Mouse (Mus musculus) CH12.LX (cell line): Measurements from ENCODE around the gene Gmcl1. TPM values are rescaled to one million over a fixed set of nuclear protein-coding genes. Genes with fewer than 3 reads are reported as not detected.

Experiments
- DNase-seq: peaks from one replicate; pipeline ENCODE4 v3.0.0-alpha.2; 2013; ENCODE audit errors: extremely low read depth
- H3K27ac ChIP-seq: 2 replicates; pipeline ENCODE4 v1.5.1; 2012; ENCODE audit warnings: low read depth, mild to moderate bottlenecking, control low read depth, moderate library complexity; ENCODE audit not compliant: insufficient read depth
- H3K27me3 ChIP-seq: replicated peaks from 2 replicates; pipeline ENCODE3; 2012; ENCODE audit warnings: inconsistent platforms
- H3K36me3 ChIP-seq, 2 experiments: replicated peaks in 1 of 2; 2 replicates each; pipeline versions ENCODE3 to v1.6.1; 2012; ENCODE audit warnings: inconsistent platforms in 1 of 2, low read length in 1 of 2, mild to moderate bottlenecking in 1 of 2, mixed read lengths in 1 of 2, moderate library complexity in 1 of 2; ENCODE audit not compliant: control insufficient read depth in 1 of 2, insufficient read depth in 1 of 2
- H3K4me1 ChIP-seq, 2 experiments: 2 replicates each; pipeline ENCODE4 v1.6.1; 2012; ENCODE audit warnings: inconsistent platforms in 1 of 2, moderate library complexity in 1 of 2; ENCODE audit not compliant: insufficient read depth in 2 of 2, control insufficient read depth in 1 of 2
- H3K4me2 ChIP-seq: 2 replicates; pipeline ENCODE4 v1.6.1; 2012; ENCODE audit warnings: low read depth, mild to moderate bottlenecking, control low read depth; ENCODE audit not compliant: poor library complexity, insufficient read depth, severe bottlenecking
- H3K4me3 ChIP-seq, 3 experiments: fragments of 150-350 bp in 1 of 3; sonication (generic) in 1 of 3; replicated peaks in 1 of 3; 2 replicates each; pipeline versions ENCODE3 to v1.5.1; 2011 to 2012; ENCODE audit warnings: low read depth in 2 of 3, low read length in 2 of 3, mild to moderate bottlenecking in 2 of 3, moderate library complexity in 2 of 3, control low read depth in 1 of 3, improper control_type of control experiment in 1 of 3, inconsistent platforms in 1 of 3, mixed read lengths in 1 of 3; ENCODE audit not compliant: poor library complexity in 1 of 3
- H3K79me2 ChIP-seq: replicated peaks from 2 replicates; pipeline ENCODE4 v1.6.1; 2012; ENCODE audit warnings: mild to moderate bottlenecking, moderate library complexity; ENCODE audit not compliant: control insufficient read depth, poor library complexity, insufficient read depth, severe bottlenecking; ENCODE audit errors: extremely low read depth
- H3K9ac ChIP-seq: 2 replicates; pipeline ENCODE4 v1.6.1; 2012; ENCODE audit warnings: low read depth, mild to moderate bottlenecking, control low read depth, moderate library complexity; ENCODE audit not compliant: insufficient read depth
- H3K9me3 ChIP-seq: replicated peaks from 2 replicates; pipeline ENCODE3; 2012; ENCODE audit warnings: low read length, inconsistent platforms, mixed read lengths
- BHLHE40 ChIP-seq: IDR thresholded peaks from 2 replicates; pipeline ENCODE4 v1.6.1; 2011; ENCODE audit warnings: mild to moderate bottlenecking, low read depth, low read length, improper control_type of control experiment
- CHD1 ChIP-seq: IDR thresholded peaks from 2 replicates; pipeline ENCODE4 v1.6.1; 2012; ENCODE audit warnings: low read depth, low read length, improper control_type of control experiment, inconsistent platforms
- CHD2 ChIP-seq: IDR thresholded peaks from 2 replicates; pipeline ENCODE4 v1.6.1; 2011; ENCODE audit warnings: low read length, improper control_type of control experiment
- CTCF ChIP-seq, 2 experiments: IDR thresholded peaks in 1 of 2; conservative IDR thresholded peaks in 1 of 2; 2 replicates each; pipeline ENCODE4 v1.5.1; 2011 to 2012; ENCODE audit warnings: low read depth in 2 of 2, low read length in 2 of 2, improper control_type of control experiment in 1 of 2, inconsistent platforms in 1 of 2, mild to moderate bottlenecking in 1 of 2, moderate library complexity in 1 of 2
- E2F4 ChIP-seq: IDR thresholded peaks from 2 replicates; pipeline ENCODE4 v1.6.1; 2011; ENCODE audit warnings: low read depth, low read length, improper control_type of control experiment; ENCODE audit not compliant: insufficient replicate concordance
- ELF1 ChIP-seq: IDR thresholded peaks from 2 replicates; pipeline ENCODE4 v1.6.1; 2014; ENCODE audit warnings: low read depth, mild to moderate bottlenecking, inconsistent platforms, low read length, improper control_type of control experiment
- EP300 ChIP-seq: IDR thresholded peaks from 2 replicates; pipeline ENCODE4 v1.6.1; 2011; ENCODE audit warnings: low read length, improper control_type of control experiment
- ETS1 ChIP-seq: conservative IDR thresholded peaks from 2 replicates; pipeline ENCODE4 v1.6.1; 2012; ENCODE audit warnings: low read depth, mild to moderate bottlenecking, inconsistent platforms, low read length, improper control_type of control experiment, moderate library complexity
- GABPA ChIP-seq: IDR thresholded peaks from 2 replicates; pipeline ENCODE4 v1.6.1; 2012; ENCODE audit warnings: low read depth, low read length, improper control_type of control experiment, inconsistent platforms; ENCODE audit not compliant: insufficient replicate concordance
- HCFC1 ChIP-seq: IDR thresholded peaks from 2 replicates; pipeline ENCODE4 v1.6.1; 2012; ENCODE audit warnings: low read depth, mild to moderate bottlenecking, inconsistent platforms, low read length, improper control_type of control experiment
- IRF4 ChIP-seq: IDR thresholded peaks from 2 replicates; pipeline ENCODE4 v1.6.1; 2014; ENCODE audit warnings: low read depth, mild to moderate bottlenecking, inconsistent platforms, low read length, improper control_type of control experiment
- JUN ChIP-seq: IDR thresholded peaks from 2 replicates; pipeline ENCODE4 v1.6.1; 2011; ENCODE audit warnings: low read depth, mild to moderate bottlenecking, low read length, improper control_type of control experiment, moderate library complexity; ENCODE audit not compliant: insufficient read depth
- JUND ChIP-seq: conservative IDR thresholded peaks from 2 replicates; pipeline ENCODE4 v1.6.1; 2011; ENCODE audit warnings: low read depth, low read length, improper control_type of control experiment
- KAT2A ChIP-seq: IDR thresholded peaks from 2 replicates; pipeline ENCODE4 v1.6.1; 2012; ENCODE audit warnings: low read length, improper control_type of control experiment, inconsistent platforms; ENCODE audit not compliant: insufficient replicate concordance
- MAFK ChIP-seq: IDR thresholded peaks from 2 replicates; pipeline ENCODE4 v1.6.1; 2011; ENCODE audit warnings: low read length, improper control_type of control experiment; ENCODE audit not compliant: insufficient replicate concordance
- MAX ChIP-seq: IDR thresholded peaks from 2 replicates; pipeline ENCODE4 v1.6.1; 2011; ENCODE audit warnings: low read length, improper control_type of control experiment
- MAZ ChIP-seq: IDR thresholded peaks from 2 replicates; pipeline ENCODE4 v1.6.1; 2012; ENCODE audit warnings: low read depth, mild to moderate bottlenecking, inconsistent platforms, low read length, improper control_type of control experiment, moderate library complexity
- MEF2A ChIP-seq: IDR thresholded peaks from 2 replicates; pipeline ENCODE4 v1.6.1; 2014; ENCODE audit warnings: low read depth, mild to moderate bottlenecking, inconsistent platforms, low read length, improper control_type of control experiment, borderline replicate concordance
- MXI1 ChIP-seq: IDR thresholded peaks from 2 replicates; pipeline ENCODE4 v1.6.1; 2011; ENCODE audit warnings: mild to moderate bottlenecking, low read depth, low read length, improper control_type of control experiment
- MYC ChIP-seq: IDR thresholded peaks from 2 replicates; pipeline ENCODE4 v1.6.1; 2011; ENCODE audit warnings: low read depth, mild to moderate bottlenecking, improper control_type of control experiment, low read length
- NELFE ChIP-seq: IDR thresholded peaks from 2 replicates; pipeline ENCODE4 v1.6.1; 2011; ENCODE audit warnings: low read depth, low read length, improper control_type of control experiment
- NRF1 ChIP-seq: IDR thresholded peaks from 2 replicates; pipeline ENCODE4 v1.6.1; 2014; ENCODE audit warnings: low read depth, mild to moderate bottlenecking, inconsistent platforms, low read length, improper control_type of control experiment, moderate library complexity
- PAX5 ChIP-seq: IDR thresholded peaks from 2 replicates; pipeline ENCODE4 v1.6.1; 2012; ENCODE audit warnings: low read length, inconsistent platforms, mixed read lengths
- POLR2A ChIP-seq: IDR thresholded peaks from 2 replicates; pipeline ENCODE4 v1.6.1; 2011; ENCODE audit warnings: low read depth, mild to moderate bottlenecking, improper control_type of control experiment, low read length
- POLR2AphosphoS2 ChIP-seq: IDR thresholded peaks from 2 replicates; pipeline ENCODE4 v1.6.1; 2011; ENCODE audit warnings: low read depth, low read length, improper control_type of control experiment
- RAD21 ChIP-seq: IDR thresholded peaks from 2 replicates; pipeline ENCODE4 v1.6.1; 2011; ENCODE audit warnings: low read depth, mild to moderate bottlenecking, low read length, improper control_type of control experiment, moderate library complexity
- RCOR1 ChIP-seq: conservative IDR thresholded peaks from 2 replicates; pipeline ENCODE4 v1.6.1; 2012; ENCODE audit warnings: low read depth, mild to moderate bottlenecking, inconsistent platforms, low read length, improper control_type of control experiment
- SIN3A ChIP-seq: IDR thresholded peaks from 2 replicates; pipeline ENCODE4 v1.6.1; 2012; ENCODE audit warnings: low read length, improper control_type of control experiment, inconsistent platforms
- SMC3 ChIP-seq: IDR thresholded peaks from 2 replicates; pipeline ENCODE4 v1.6.1; 2011; ENCODE audit warnings: low read depth, low read length, improper control_type of control experiment
- TBP ChIP-seq: conservative IDR thresholded peaks from 2 replicates; pipeline ENCODE4 v1.6.1; 2011; ENCODE audit warnings: low read depth, low read length, improper control_type of control experiment
- TCF12 ChIP-seq: IDR thresholded peaks from 2 replicates; pipeline ENCODE4 v1.6.1; 2014; ENCODE audit warnings: low read depth, mild to moderate bottlenecking, inconsistent platforms, low read length, improper control_type of control experiment
- UBTF ChIP-seq: IDR thresholded peaks from 2 replicates; pipeline ENCODE4 v1.6.1; 2012; ENCODE audit warnings: low read depth, mild to moderate bottlenecking, inconsistent platforms, low read length, improper control_type of control experiment, moderate library complexity
- USF1 ChIP-seq: IDR thresholded peaks from 2 replicates; pipeline ENCODE4 v1.6.1; 2014; ENCODE audit warnings: low read depth, mild to moderate bottlenecking, inconsistent platforms, low read length, improper control_type of control experiment
- USF2 ChIP-seq: conservative IDR thresholded peaks from 2 replicates; pipeline ENCODE4 v1.6.1; 2011; ENCODE audit warnings: low read depth, low read length, improper control_type of control experiment
- ZC3H11A ChIP-seq: IDR thresholded peaks from 2 replicates; pipeline ENCODE4 v1.6.1; 2012; ENCODE audit warnings: low read depth, mild to moderate bottlenecking, inconsistent platforms, low read length, improper control_type of control experiment
- ZKSCAN1 ChIP-seq: IDR thresholded peaks from 2 replicates; pipeline ENCODE4 v1.6.1; 2012; ENCODE audit warnings: low read depth, inconsistent platforms, low read length, improper control_type of control experiment, borderline replicate concordance
- ZMIZ1 ChIP-seq: IDR thresholded peaks from 2 replicates; pipeline ENCODE4 v1.6.1; 2012; ENCODE audit warnings: low read depth, mild to moderate bottlenecking, inconsistent platforms, low read length, improper control_type of control experiment
- ZNF384 ChIP-seq: IDR thresholded peaks from 2 replicates; pipeline ENCODE4 v1.6.1; 2012; ENCODE audit warnings: low read depth, low read length, improper control_type of control experiment, inconsistent platforms
- dilution Hi-C: fragments of 300-500 bp; cut with MboI; formaldehyde crosslinking; loops from 2 replicates; pipeline ENCODE4 v1.14.3; 2020; ENCODE audit warnings: low sequenced_read_pairs; ENCODE audit not compliant: extremely low pct_unique_long_range_greater_than_20kb, extremely low pct_ligation_motif_present
- in situ Hi-C: fragments of 300-500 bp; cut with MboI; formaldehyde crosslinking; loops from 3 replicates; pipeline ENCODE4 v1.14.3; 2019; ENCODE audit warnings: low sequenced_read_pairs, low pct_ligation_motif_present, low pct_unique_long_range_greater_than_20kb, mixed read lengths
- polyA plus RNA-seq: library from polyadenylated mRNA; unstranded; fragments of >175 nt; gene quantifications from 2 replicates; pipeline ENCODE4 v1.2.1, GENCODE M21; 2012; ENCODE audit warnings: low read depth; ENCODE audit not compliant: insufficient read length
- total RNA-seq, 2 experiments: library from RNA; depleted of rRNA; stranded (reverse); fragments of 300-350 nt in 1 of 2; fragments of >200 nt in 1 of 2; gene quantifications; 2 replicates each; pipeline ENCODE4 v1.2.3; 2012 to 2014

Gmcl1 gene
- total RNA-seq (2012; rRNA removed): 7.8 and 8.4 TPM in 2 replicates
- total RNA-seq (2014; rRNA removed): 9.5 and 10.4 TPM in 2 replicates
- 8.8 and 9.9 TPM in 2 replicates for polyA plus RNA-seq

DNA sequence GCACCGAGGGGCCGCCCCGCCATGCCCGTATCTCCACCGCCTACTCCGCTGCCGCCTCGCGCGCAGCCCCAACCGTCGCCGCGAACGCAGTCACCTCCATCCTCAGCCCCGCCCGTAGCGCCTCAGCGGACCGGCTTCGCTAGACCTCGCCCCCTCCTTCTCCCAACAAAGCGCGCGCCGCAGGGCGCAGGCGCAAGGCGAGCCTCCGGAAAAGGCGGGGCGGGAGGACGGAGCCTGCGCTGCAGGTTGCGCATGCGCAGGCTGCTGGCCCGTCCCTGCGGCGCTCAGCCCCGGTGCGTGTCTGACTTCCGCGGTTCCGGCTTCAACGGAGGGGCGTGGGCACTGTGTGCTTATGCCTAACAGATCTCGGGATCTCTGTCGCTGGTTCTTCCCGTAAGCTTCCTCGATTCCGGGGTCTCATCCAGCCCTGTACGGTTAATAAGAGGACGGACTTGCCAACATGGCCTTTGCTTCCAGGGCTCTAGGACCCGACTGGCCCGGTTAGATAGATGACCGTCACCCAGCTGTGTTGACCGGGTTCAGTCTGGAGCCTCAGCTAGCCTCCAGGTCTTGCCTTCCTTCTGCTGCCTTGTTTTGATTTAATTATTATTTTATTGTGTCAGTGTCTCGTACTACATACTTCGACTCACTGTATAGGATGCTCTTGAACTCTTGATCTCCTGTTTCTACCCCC lies at the start of gene Gmcl1:
TSS of gene Gmcl1 (minus strand) at position 201 of the 694 bp plus-strand sequence.
- Histone ChIP-seq H3K27me3 (no peaks in the 10 kb centered on the region), H3K4me2 (peak within 1 kb of the TSS; percentile 81), H3K9ac (peak within 1 kb of the TSS; percentile 69), H3K9me3 (no peaks in the 10 kb centered on the region), H3K4me3 (peak within 1 kb of the TSS; percentile 72 to 97 (median 93)), H3K27ac (no peak within 1 kb of the TSS), H3K79me2 (no peaks in the 10 kb centered on the region; the same call in 1 of the 2 replicates), H3K36me3 (peaks cover 0 to 7% of the 10 kb centered on the region in 2 experiments), H3K4me1 (peaks cover 3 to 31% of the 10 kb centered on the region in 2 experiments; a peak in 3 of 4 replicates)
- peak; percentile 94 for DNase-seq
- dilution Hi-C loops: no loop called here
- TF ChIP-seq MXI1: peak; percentile 90
- peak; percentile 67; the same call in 1 of the 2 replicates for TF ChIP-seq KAT2A
- TF ChIP-seq ZMIZ1: peak; percentile 93
- peak; percentile 58; the same call in 1 of the 2 replicates for TF ChIP-seq MEF2A
- TF ChIP-seq ELF1: peak; percentile 96
- no peak for TF ChIP-seq E2F4
- TF ChIP-seq PAX5: no peak
- TF ChIP-seq USF1: no peak
- TF ChIP-seq RCOR1: peak; percentile 68; the same call in 1 of the 2 replicates
- no peak for TF ChIP-seq SMC3
- no peak for TF ChIP-seq RAD21
- TF ChIP-seq JUND: no peak
- TF ChIP-seq MAX: peak; percentile 64; the same call in 1 of the 2 replicates
- TF ChIP-seq USF2: no peak
- no peak; the same call in 1 of the 2 replicates for TF ChIP-seq GABPA
- TF ChIP-seq POLR2AphosphoS2: peak; percentile 82; the same call in 1 of the 2 replicates
- no peak for TF ChIP-seq MAFK
- TF ChIP-seq CHD2: no peak
- TF ChIP-seq TCF12: peak; percentile 79; the same call in 1 of the 2 replicates
- TF ChIP-seq ZKSCAN1: no peak
- no peak for TF ChIP-seq TBP
- TF ChIP-seq MAZ: peak; percentile 91
- peak; percentile 68 for TF ChIP-seq MYC
- TF ChIP-seq CHD1: no peak
- TF ChIP-seq EP300: no peak
- no peak for TF ChIP-seq ETS1
- peak; percentile 95 for TF ChIP-seq POLR2A
- TF ChIP-seq NELFE: peak; percentile 98
- peak; percentile 94 for TF ChIP-seq SIN3A
- TF ChIP-seq CTCF (conservative IDR thresholded peaks at IDR 0.05 in 1 of 2, IDR thresholded peaks at IDR 0.05 in 1 of 2; ENCODE audit: low read depth in 2 of 2, low read length in 2 of 2): no peak
- no peak for TF ChIP-seq ZC3H11A
- TF ChIP-seq JUN: no peak
- TF ChIP-seq HCFC1: peak; percentile 83
- TF ChIP-seq IRF4: 0 out of 2 replicates have a peak, but pooled peaks have one; percentile 60
- TF ChIP-seq NRF1: peak; percentile 100
- TF ChIP-seq UBTF: peak; percentile 66; the same call in 1 of the 2 replicates
- 0 out of 2 replicates have a peak, but pooled peaks have one; percentile 17 for TF ChIP-seq BHLHE40
- TF ChIP-seq ZNF384: no peak
- in situ Hi-C loops: no loop called here
